Mouse (Mus musculus) right cerebral cortex, postnatal 14 days (tissue): ENCODE measurements around the gene Srrm4.
A peak's percentile ranks its signal among the peaks of the same experiment; 100 is the strongest.

Source experiments
- DNase-seq: peaks from one replicate; pipeline ENCODE4 v3.0.0; 2022

Gene Srrm4

DNA sequence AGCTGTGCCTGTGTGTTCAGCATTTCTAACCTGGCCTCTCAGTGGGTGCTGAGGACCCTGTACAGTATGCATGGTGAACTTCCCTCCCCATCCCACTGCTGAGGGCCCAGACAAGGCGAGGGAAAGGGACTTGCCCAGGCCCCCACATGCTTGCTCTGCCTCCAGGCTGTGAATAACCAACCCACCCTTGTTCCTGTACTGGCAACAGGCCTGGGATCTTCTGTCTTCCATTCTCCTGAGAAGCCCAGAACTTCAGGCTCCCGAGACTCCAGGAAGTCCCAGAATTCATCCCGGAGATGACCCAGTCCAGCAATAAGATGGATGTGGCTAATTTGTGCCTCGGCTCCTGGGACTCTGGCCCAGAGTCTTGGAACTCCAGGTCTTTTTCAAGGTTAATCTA is 105.5 kb downstream of the Srrm4 start:
- no peak for DNase-seq

GRCm38 (mm10) chr5:116485069-116485468 is 106.5 kb downstream of the Srrm4 start:
- no peak for DNase-seq

DNA sequence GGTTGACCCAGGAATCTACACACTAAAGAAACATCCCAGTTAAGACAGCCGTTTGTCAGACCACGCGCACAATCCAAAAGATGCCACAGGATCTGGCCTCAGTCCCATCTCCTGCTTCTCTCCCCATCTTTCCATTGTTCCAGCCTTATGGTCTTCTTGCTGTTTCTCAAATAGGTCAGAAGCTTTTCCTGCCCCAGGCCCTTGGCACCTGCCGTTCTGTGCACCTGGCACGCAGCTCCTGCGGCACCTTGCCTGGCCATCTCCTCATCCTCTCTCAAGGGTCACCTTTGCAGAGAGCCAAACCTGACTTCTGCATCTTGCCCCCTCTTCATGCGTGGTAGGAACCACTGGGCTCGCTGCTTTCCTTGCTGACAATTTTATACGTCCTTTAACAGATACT is 107.4 kb downstream of the Srrm4 start:
- DNase-seq: no peak

DNA sequence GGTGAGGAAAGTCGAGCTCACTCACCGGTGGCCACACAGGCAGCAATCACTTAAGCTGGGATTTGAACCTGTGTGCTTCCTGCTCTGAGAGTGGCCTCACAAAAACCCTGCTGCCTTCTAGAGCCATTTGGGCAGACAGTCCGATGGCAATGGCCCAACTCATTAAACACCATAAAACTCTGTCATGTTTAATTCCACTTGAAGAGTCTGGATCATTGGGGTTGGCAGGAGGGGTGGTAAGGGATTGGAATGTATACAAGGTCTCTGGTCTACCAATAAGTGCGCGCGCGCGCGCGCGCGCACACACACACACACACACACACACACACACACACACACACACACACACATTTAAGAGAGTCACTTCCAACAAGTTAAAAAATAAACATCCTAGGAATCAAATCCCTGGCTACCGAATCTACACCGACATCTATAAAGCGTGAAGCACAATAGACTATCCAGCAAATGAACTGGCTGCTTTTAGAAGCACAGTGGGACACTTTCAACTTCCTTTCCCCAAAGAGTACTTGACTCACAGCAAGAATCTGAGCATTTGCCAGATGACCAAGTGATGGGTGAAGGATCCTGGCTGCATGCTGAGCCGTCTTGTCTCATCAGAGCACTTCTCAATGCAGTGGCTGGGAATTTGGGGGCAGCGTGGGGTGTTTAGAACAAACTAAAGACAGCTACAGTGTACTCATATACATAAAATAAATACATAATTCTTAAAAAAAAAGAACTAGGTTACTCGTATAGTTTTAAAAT is 112.8 kb downstream of the Srrm4 start:
- DNase-seq: no peak

DNA sequence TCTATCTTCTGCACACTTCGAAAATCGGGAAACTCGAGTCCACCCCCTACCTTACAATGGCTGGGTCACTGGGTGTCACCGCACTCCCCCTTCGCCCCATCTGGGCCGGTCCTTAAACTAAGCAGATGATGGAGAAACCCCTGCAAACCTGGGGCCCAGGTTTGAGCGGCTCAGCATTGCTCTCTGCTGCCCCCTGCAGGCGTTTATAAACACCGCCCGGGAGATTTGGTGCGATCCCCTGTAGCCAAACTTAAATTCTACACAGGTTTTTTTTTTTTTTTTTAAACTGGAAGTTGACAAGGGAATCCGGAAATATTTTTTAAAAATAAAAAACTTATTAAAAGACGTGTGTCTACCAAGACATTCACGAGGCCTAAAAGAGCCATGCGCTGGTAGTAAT is 115.6 kb downstream of the Srrm4 start:
- DNase-seq: peak; percentile 61

DNA sequence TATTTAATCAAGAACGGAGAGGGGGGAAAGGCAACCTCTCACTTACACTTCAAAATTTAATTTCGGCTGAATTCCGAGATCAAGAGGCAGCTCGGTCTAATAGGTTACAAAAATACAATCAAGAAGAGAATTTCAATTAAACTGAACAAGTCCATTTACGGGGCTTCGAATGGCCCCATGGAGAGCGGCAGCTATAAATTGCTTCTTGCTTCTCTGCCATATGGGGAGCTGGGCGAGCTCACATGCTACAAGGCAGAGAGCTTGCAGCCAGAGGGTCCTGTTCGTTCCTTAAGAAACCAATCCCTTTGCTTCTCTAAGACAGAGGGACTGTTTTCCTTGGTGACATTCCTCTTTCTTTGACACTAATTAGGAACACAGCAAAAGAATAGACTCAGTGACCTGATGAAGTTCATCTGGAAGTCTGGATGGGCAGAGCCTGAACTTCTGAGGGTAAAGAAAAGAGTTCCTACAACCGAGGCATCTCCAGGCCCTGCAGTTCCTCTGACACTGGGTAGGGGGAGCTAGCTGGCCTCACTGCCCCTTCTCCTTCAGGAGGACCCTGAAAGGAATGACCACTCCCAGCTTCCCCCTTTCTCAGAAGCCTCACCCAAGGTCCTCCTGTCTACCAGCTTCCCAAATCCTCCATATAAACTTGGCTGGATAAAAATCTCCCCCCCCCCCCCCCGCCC is 130.1 kb downstream of the Srrm4 start:
- no peak for DNase-seq

DNA sequence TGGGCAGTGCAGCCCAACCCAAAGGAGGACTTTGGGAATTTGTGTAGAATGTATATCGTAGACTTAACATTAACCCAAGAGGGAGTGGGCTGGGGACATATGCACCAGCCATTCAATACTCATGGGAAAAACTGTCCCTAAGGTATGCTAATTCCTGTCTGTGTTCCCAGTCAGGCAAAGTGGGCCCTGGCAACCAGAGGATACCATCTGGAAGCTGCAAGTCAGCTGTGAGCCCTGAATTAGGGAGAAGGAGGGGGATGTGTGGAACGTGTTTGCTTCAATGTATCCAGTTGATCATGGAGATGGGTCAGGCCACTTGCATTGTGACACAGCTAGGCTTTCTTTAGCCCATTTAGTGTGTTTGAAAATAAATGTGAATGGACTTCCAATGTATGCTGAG is 131.6 kb downstream of the Srrm4 start:
- peak; percentile 42 for DNase-seq

DNA sequence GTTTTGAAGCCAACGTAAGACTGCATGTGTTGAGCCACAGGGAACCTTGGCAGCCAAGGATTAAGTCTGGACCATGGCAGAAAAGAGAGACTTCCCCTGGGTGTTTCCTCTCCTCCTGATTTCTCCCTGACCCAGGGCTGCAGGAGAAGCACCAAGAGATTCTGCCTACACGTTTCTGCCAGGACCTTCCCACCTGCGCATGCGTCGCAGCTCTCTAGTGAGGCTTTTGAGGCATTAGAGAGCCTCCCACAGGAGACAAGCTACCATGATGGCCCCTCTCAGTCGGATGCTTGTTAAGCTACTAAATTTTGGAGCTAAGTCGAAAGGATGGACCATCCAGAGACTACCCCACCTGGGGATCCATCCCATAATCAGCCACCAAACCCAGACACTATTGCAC is 133.8 kb downstream of the Srrm4 start:
- no peak for DNase-seq

DNA sequence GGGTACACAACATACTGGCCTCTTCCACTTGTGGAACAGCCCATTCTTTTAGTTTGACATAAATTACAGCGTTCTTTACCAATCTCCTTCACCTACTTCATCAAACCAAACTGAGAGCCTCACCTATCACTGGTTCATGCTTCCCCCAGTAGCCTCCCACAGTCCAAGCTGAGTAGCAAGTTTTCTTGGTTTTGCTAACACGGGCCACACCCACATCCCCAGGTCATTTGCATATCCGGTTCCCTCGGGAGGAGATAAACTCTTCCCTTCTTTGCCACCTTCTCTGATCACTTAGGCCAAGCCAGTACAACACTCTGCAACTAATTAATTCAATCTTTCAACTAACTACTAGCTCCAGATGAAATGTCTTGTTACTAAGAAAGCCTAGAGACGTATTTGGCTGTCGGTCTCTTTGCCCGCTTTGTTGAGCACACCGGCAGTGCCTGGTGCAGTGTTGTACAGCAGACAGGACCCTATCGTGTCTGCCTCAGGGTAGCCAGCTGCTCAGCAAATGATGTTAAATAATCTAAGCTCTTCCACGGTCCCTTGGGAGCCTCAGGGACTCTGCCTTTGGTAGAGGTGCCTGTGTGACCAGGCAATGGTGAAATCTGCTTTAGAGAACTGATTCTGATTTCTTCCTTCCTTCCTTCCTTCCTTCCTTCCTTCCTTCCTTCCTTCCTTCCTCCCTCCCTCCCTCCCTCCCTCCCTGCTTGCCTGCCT is 134.7 kb downstream of the Srrm4 start:
- DNase-seq: no peak

DNA sequence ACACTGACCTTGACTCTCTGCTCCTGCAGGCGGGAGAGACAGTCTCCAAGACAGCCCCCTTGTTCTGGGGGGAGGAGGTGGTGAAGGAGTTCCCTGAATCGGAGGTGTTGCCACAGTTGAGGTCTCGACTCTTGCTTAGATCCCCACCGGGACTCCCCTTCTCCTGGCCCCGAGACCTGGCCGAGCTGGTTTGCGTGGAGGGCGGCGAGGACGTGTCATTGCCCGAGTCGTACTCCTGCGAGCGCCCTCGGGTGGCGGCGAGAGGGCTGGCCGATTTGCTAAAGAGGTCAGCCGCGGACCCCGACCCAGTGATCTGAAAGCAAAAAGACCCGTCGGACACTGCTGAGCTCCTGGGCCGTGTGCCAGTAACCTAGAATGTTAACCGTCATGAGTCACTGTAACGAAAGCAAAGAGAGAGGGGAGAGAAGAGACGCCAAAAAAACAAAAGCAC is 138.2 kb downstream of the Srrm4 start:
- DNase-seq: peak; percentile 56

DNA sequence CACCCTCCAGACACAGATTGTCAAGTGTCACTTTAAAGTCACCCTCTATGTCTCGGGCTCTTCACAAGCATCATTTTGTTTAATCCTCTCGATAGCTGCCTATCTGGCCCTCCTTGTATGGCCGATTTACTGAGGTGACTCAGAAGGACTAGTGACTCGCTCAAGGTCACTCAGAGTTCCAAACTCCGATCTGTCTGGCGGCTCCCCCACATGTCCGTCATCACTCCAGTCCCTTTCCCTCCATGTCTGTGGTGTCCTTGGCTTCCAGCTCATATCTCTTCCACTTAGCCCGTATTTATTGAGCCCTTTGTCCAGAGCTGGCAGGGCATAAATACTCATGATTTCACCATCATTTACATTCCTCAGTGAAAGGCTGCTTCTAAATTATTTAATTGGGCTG is 140.7 kb downstream of the Srrm4 start:
- no peak for DNase-seq

DNA sequence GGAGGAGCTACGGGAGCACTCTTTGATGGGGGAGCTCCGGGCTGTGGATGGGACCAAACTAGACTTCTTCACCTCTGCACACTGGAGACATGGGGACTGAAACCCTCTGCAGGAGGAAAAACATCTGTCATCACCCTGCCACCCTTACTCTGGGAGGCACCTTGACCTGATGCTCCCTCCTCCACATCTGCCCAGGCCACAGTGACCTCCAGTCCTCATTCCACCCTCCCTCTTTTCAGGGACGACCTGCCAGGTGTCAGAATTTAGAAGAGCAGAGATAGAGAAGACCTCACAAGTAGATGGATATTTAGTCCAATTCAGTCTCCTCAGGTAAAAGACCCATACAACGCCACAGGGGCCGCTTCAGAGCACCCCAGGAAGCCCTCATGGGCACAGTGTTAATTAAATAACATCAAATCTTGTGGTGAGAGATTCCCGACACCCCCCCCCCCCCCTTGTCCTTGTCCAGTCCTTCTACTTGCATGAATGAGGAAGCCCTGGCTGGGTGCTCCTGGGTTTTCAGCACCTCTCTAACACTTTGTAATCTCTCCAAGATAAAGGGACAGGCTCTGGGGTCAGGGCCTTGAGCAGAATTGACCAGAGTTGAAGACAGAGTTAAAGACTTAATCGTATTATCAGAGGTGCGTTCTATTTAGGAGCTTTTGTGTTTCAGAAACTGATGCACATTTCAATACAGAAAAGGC is 141.9 kb downstream of the Srrm4 start:
- DNase-seq: no peak

- no peak for DNase-seq
Measured at GRCm38 (mm10) chr5:116448409-116449191, 143.0 kb downstream of the Srrm4 start.

DNA sequence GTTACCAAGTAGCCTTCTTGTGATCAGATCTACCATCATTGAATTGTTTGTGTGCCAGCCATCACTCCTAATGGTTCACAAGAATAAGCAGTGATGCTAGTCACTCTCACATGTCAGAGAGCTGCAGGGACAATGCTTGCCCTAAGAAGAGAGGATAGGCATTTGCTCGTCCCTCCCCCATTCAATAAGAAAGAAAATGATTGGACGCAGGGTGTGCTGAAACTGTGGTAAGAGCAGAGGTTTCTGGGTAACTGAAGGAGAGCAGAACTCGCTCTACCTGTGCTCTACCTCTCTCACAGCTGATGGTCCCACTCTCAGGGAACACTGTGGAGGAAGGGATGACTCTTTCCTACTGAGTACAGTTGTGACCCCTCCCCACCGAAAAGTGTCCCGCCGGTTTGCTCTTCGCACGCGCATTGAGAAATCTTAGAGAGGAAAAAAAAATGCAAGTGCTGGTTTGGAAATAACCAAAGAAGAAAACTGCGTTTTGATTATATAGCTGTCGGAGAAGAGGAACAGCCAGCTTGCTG is 143.7 kb downstream of the Srrm4 start:
- DNase-seq: no peak

DNA sequence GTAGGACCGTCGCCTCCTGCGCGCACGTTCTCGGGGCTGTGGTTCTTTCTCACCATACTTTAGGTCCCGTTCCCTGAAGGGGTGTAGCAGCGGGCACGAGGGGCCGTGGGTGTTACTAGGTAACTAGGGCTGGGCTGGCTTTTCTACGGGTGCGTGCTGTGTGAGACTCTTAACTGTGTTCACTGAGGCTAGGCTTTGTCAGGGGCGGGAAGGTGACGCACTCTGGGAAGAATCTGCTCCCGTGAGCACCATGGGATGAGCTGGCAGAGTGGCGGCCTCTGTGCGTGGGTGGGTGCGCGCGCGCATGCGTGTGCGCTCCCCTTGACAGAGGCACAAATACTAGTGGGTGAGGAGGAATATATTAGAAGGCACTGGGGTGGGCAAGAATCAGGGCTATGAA is 145.1 kb downstream of the Srrm4 start:
- DNase-seq: peak; percentile 35

GRCm38 (mm10) chr5:116445634-116446367 is 145.8 kb downstream of the Srrm4 start:
- DNase-seq: no peak

GRCm38 (mm10) chr5:116444517-116444916 is 147.1 kb downstream of the Srrm4 start:
- DNase-seq: peak; percentile 53

GRCm38 (mm10) chr5:116443459-116443940 is 148.1 kb downstream of the Srrm4 start:
- DNase-seq: peak; percentile 30

DNA sequence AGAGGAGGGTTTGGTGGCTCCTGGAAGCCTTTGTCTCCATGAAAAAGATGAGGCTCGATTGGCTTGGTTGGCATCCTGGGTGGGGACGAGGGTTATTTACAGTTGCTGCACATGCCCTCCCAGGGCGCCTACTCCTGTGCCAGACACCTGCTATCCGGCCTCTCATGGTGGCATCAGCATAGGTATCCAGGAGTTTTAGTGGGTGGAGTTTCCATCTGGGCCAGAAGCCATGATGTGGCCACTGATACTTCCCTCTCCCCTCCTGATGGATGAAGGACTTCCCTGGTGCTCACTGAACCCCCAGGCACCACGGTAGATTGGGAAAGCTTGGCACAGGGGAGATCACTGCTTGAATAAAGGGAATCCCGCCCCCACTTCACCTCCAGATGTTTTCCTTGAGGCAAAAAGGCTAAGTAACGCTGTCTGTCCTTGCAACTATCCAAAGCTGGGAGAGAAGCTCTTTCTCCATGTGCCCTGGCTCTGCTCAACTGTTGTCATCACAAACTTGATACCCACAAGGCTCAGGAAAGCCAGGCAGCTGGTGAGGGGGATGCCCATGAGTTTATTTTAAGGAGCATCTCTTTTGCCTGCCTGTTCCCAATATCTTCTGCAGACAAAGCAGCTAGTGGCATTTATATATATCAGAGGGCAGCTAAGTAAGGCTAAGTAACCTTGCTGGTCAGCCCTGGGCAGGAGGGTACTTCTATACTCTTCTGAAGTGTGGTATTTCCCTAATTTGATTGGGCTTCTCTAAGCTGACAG is 148.7 kb downstream of the Srrm4 start:
- DNase-seq: peak; percentile 22

DNA sequence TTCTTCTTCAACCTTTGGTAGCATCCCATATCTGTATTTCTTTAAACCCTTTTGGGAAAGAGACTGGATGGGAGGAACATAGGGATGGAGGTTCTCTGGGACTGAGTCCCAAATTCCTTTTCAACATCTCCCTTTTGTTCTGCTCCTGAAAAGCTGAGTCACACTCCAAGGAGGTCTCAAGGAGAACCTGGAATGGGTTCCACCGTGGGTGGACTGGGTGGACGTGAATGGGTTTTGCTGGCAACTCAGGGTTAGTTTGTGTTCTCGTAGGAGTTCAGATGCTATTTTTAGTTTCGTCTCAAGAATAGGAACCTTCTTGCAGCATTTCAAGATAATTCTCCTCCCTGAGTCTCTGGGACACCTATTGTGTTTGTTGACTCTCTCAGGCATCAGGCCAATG is 151.4 kb downstream of the Srrm4 start:
- DNase-seq: no peak
